Mouse (Mus musculus) heart, adult 8-10 months (tissue): ENCODE data around the gene Gm44503. TPM values are rescaled to one million over a fixed set of nuclear protein-coding genes. Genes with fewer than 3 reads are reported as not detected.
A peak's percentile ranks its signal among the peaks of the same experiment; 100 is the strongest.

Source experiments
- DNase-seq: peaks from one replicate; pipeline ENCODE4 v3.0.0; 2022; ENCODE audit warnings: low spot score
- total RNA-seq, 4 experiments: library from RNA; stranded (reverse); gene quantifications; 2 replicates each; pipeline ENCODE4 v1.2.4; 2022

Gene Gm44503
- total RNA-seq, 4 experiments from 2014 or later: not detected

DNA sequence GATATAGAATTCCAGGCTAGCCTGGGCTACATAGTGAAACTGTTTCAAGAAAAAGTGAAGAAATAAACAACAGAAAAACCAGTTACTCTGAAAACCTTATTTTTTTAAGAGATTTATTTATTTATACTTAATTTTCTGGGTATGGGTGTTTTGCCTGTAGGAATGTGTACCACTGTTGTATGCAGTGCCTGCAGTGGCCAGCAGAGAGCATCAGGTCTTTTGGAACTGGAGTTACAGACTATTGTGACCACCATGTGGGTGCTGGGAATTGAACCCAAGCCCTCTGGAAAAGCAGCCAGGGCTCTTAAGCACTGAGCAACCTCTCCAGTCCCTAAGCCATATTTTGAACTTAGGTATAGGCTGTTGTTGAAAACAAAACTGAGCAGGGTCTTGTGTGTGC, 14.3 kb downstream of the Gm44503 start:
- no peak for DNase-seq

DNA sequence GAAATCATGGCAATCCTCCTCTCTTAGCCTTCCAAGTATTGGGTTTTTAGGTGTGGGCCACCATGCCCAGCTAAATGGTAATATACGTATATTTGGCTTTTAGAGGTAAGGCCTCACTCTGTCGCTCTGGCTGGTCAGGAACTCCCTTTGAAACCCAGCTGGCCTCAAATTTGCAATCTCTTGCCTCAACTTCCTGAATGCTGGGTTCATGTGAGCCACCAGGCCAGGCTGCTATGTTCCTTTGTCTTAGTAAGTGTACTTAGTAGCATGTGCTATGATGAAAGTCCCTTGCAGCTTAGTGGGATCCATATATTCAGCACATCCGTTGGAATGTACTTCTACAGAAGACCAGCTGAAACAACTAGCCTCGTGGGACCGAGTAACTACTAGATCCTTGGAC, 16.1 kb downstream of the Gm44503 start:
- DNase-seq: no peak

DNA sequence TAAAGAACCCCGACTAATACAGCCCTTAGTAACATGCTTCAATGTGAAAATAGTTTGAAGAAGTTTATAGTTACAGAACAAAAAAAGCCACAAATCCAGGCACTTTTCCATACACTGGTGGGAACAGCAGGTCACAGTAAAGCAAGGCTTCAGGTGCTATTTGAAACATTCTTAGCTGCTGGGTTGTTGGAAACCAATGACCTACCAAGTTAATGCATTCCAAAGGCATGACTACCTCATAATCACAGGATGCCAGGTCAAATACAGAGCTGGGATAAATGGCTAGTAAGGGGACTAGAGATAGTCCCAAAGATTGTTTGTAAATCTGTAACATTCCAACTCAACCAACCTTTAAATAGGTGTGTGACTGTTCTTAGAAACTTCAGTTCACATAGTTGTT, 16.6 kb downstream of the Gm44503 start:
- no peak for DNase-seq

DNA sequence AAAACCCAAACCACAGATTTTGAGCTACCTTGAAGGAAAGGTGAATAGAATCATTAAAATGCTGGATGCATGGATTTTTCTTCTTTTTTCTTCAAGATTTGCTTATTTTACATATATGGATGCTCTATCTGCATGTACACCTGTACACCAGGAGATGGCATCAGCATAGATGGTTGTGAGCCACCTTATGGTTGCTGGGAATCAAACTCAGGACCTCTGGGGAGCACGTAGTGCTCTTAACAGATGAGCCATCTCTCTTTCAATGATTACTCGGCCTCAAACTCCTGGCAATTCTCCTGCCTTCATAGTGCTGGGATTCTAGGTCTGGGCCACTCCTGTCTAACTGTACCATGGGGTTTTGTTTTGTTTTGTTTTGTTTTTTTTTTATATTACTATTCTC, 24.4 kb downstream of the Gm44503 start:
- no peak for DNase-seq

DNA sequence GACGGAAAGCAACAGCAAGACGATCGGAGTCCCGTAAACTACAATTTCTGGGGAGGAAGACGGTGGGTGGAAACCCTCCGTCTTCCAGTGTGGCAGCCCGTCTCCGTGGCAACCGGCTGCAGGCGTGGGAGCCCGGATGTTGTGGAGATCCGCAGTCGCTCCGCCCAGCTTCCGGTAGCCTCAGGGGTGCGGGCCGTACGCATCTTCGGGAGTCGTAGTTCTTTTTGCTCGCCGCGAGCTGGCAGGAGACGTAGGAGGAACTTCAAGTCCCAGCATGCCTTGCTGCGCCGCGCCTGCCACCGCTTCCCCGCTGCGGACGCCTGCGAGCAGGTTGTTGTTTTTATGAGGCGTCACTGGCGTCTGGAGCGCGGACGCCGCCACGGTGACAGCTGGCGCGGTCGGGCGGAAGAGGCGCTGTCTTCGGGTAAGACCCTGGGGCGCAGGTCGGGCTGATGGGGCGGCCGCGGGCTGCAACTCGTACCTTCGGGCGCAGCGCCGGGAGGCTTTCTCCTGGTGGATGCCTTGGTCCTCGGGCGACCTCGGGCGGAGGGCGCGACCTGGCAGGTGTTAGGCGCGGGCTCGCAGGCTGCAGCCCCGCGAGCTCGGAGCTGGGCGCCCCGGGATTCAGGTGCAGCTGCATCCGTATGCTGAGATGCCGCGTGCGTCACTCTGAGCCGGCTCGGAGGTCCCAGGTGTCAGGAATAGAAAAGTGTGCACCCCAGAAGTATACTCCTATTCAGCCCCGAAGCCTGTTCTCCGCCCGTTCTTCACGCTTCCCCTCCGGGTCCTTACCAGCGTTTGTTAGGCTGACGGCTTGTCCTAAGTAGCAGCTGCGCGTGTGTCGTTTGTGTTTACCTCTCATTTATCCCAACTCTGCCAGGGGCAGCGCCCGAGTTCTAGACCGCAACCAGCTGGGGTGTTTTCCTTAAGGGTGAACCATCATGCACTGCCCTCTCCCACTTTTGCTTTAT, 26.9 kb downstream of the Gm44503 start, which contains the start of the genes Ccpg1os and Ccpg1:
Gene Ccpg1os (minus strand): TSS at position 133 of the 971 bp plus-strand sequence.
Gene Ccpg1 (plus strand): TSS at position 180 of the 971 bp plus-strand sequence.
- DNase-seq: peak; percentile 95

DNA sequence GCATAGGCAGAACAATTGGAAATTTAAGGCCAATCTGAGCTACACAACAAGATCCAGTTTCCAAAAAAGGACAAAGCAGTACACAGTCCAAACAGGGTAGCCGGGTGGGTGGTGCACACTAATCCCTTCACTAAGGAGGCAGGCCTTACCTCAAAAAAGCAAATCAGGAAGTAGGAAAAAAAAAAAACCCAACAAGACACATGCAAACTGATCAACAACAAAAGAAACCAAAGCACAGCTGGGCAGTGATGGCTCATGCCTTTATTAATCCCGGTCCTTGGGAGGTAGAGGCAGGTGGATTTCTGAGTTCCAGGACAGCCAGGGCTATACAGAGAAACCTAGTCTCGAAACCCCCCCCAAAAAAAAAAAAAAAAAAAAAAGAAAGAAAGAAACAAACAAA, 29.1 kb downstream of the Gm44503 start:
- no peak for DNase-seq

DNA sequence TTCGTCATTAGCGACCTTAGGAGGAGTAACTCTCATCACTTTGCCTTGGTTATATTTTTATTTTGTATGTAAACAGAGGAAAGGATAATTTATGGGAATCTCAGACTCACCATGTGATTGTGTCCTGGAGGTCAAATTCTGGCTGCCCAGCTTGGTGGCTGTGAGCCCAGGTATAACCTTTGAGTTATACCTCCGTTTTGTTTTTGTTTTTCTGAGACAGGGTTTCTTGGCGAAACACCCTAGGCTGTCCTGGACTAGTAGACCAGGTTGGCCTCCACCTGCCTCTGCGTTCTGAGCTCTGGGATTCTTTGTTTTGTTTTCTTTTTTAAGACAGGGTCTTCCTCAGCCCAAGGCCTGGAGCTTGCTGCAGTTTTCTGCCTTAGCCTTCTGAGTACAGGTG, 30.1 kb downstream of the Gm44503 start:
- DNase-seq: no peak

- DNase-seq: no peak
These were observed 32.8 kb downstream of the Gm44503 start for GRCm38 (mm10) chr9:72991420-72991819.

- DNase-seq: no peak
These were observed 33.9 kb downstream of the Gm44503 start for GRCm38 (mm10) chr9:72992576-72992975.

GRCm38 (mm10) chr9:72996167-72996566, 37.5 kb downstream of the Gm44503 start:
- no peak for DNase-seq

GRCm38 (mm10) chr9:72996806-72997205, 38.2 kb downstream of the Gm44503 start:
- DNase-seq: no peak

GRCm38 (mm10) chr9:73000487-73000886, 41.8 kb downstream of the Gm44503 start:
- DNase-seq: no peak

DNA sequence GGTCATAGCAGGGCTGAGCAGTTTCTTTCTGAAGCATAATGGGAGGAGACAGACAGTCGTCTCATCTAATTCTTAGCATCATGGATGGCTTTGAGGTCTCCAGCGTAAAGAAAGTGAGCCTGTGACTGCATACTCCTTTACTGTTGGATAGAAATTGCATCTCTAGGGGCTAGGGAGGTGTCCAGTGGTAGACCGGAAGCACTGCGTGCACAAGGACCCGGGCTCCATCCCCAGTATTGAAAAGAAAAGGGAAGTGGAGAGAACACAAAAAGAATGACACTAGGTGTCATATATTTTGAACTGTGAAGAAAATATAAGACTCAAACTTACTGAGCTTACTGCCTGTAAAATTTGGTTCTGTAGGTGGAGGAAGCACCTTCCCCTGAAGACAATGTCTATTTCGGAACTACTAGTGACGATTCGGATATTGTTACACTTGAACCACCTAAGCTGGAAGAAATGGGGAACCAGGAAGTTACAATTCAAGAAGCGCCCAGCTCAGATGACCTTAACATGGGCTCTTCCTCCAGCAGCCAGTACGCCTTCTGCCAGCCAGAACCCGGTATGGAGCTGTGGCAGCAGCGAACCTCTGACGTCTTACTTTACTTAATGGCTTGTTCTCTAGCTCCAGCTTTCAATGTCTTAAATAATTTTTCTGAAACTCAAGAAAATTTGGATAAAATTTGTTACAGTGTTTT, 42.8 kb downstream of the Gm44503 start:
- DNase-seq: no peak

GRCm38 (mm10) chr9:73002177-73002576, 43.5 kb downstream of the Gm44503 start:
- DNase-seq: no peak

DNA sequence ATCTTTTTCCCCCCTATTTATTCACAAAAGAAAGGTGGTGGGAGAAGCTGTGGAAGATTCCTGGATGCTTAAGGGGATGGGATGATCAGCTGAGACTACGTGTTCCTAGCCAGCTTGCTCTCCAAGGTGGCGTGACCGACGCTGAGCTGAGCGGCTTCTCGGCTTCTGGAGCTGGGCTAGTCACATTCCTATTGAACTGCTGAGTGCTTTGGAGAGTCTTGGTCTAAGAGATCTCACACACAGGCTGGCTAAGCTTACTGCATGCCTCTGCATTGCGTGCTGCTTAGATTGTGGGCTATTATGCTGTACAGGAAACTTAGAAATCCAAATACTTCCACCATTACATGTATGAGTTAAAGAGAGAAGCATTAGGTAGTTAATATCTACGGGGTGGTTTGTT, 45.4 kb downstream of the Gm44503 start:
- no peak for DNase-seq

GRCm38 (mm10) chr9:73005106-73005505, 46.5 kb downstream of the Gm44503 start:
- no peak for DNase-seq

DNA sequence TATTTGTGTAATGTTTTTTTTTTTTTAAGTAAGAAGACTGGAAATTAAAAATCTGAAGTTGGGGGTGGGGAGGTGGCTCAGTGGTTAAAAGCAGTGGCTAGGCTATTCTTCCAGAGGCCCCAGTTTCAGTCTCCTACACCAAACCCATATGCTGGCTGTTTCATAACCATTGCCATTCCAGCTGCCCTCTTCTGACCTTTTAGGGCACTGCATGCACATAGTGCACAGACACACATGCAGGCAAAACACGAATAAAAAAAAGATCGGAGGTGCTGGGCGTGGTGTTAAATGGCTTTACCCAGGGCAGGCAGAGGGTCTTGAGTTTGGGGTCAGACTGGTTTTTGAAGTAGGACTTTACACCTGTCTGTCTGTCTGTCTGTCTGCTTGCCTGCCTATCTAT, 47.5 kb downstream of the Gm44503 start:
- no peak for DNase-seq

DNA sequence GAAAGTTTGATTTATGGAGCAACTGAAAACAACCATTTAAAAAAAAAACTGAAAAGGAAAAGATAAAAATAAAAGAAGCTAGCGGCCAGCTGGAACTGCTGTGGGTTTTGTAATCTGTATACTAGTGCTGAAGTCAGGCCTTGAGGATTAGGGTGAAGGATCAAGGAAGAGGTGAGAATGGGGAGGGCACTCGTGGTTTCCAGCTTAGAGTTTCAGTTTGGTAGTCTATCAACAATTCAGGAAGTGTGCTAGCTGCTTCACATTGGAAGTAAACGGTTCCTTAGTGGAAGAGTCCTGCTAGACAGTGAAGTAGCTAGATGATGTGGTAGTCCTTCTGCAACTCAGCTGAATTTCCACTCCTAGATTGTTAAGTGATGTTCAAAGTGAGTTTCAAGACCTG, 49.7 kb downstream of the Gm44503 start:
- no peak for DNase-seq

DNA sequence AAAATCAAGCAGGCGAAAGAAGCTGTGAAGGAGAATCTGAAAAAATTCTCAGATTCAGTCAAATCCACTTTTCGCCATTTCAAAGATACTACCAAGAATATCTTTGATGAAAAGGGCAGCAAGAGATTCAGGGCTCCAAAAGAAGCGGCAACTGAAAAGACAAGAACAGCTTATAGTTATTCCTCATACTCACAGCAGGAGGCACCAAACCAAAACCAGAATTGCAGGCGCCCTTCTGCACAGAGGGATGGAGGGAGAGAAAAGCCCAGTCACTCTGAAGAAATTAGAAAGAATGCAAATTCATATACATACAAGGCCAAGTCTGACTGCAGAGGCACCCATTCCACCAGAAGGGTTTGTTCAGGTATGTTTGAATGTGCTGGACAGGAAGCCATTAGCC, 54.0 kb downstream of the Gm44503 start:
- DNase-seq: no peak

DNA sequence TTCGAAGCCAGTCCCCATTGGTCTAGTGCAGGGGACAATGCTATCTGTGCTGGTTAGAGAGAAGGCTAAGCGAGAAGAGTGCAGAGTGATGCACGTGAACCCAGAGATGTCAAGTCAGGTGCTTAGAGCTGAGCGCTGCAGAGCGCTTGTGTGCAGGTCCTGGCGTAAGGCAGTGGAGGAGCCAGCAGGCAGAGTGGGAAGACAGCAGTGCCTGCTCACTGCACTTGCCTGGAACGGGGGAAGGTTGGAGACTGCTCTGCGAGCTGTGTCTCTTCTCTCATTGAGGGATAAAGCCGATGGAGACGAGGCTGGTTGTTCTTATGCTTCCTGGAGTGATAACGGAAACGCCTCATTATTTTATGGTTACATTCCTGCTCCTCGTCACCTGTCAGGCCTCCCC, 56.1 kb downstream of the Gm44503 start:
- DNase-seq: no peak

- no peak for DNase-seq
These were observed 61.2 kb downstream of the Gm44503 start for GRCm38 (mm10) chr9:73019841-73020240.

DNA sequence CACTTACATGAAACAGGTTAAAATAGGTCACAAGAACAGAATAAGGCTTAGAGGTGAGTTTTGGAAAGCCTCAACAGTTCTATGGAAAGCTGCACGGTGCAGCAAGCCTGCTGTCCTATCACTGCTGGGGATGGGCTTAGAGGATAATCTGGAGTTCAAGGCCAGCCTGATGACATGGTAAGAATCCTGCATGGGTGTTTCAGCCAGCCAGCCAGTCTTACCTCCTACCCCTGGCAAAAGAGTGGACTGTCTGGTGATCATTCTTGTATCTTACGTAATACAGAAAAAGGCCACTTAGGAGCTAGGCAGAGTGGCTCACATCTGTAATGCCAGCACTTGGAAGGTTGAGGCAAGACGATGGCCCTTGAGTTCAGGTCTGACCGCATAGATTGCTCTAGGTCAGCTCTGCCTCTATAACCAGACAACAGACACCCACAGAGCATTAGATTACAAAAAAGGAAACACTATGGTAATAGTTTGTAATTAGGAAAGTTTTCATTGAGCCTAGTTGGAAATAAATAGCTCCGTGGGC, 62.0 kb downstream of the Gm44503 start:
- DNase-seq: no peak
